Mouse (Mus musculus): ENCODE data around the gene Slc35c1.

The Slc35c1 gene

DNA sequence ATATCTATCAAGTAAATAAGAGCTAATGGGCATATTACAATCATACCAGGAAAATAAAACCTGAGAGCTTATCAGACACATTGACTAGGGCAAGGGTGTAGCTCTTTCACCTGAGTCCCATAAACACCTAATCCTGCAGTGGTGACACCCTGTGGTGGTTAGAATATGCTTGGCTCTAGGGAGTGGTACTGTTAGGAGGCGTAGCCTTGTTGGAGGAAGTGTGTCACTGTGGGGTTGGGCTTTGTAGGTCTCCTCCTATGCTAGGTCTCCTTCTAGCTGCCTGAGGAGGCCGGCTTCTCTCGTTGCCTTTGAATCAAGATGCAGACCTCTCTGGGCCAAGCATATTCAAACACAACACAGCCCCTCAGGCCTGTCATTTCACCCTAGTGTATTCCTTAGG is 14.6 kb upstream of the Slc35c1 start:
- DNase-seq, result no peak

DNA sequence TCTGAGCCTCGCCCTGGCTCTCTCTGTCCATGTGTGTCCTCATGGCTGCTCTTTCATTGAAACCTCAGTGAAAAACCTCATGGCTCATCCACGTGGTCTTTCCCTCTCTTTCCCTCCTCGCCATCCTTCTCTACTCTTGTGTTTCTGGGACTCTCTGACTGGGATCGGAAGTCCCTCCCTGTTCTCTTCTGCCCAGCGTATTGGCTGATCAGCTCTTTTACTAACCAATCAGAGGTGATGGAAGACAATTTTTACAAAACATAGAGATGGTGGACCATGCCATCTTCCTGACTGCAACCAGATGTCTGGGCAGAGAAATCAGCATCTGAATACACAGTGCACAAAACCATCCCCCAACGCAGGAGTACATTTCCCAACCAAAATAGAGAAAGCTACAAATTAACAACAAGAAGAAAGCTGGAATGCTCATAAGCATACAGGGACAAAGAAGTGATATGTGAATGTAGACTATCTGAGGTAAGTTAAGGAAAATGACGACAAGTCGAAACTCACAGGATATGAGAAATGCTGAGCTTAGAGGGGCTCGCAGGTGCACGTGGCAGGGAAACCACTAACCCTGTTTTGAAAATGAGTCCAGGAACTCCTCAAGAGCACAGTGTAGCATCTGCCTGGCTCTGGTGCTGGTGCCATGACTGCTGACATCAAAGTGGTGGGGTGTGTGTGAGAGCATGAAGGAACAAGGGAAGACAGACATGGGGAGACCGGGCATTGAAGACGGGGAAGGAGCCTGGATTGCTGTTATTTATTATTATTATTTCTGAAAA is 11.7 kb upstream of the Slc35c1 start:
- no peak for DNase-seq

DNA sequence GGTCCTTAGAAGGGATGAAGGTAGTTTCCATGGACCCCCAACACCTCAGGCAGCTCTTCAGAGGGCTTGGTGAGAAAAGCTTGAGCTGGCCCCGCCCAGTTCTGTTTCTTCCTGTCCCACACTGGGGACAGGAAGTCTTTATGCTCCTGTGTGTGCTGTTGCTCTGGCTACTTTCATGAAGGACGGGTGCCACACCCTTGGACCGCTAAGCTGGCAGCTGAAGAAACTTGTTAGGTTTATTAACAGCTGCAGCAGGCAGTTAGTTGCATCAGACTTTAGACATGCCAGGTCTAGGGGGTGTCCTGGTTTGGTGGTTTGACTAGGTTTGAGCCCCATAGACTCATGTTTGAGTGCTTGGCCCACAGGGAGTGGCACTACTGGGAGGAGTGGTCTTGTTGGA is 4.4 kb upstream of the Slc35c1 start:
- no peak for DNase-seq

DNA sequence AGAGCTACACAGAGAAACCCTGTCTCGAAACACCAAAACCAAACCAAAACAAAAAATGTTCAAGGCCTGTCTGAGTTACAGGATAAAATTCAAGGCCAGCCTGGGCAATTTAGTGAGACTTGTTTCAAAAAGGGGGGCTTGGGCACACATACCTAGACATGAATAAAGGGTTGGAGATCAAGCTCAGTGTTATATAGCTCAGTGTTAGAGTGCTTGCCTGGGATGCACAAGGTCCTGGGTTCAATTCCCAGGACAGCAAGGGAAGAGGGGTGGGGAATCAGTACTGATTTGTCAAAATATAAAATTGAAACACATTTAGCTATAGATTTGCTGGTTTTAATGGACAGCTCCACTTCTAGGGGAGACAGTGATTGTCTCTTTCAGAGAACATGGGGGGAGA is 877 bp upstream of the Slc35c1 start:
- no peak for DNase-seq

GRCm38 (mm10) chr2:92459141-92459920 is 1.0 kb downstream of the Slc35c1 start:
- DNase-seq, result peak; percentile 82 to 90

DNA sequence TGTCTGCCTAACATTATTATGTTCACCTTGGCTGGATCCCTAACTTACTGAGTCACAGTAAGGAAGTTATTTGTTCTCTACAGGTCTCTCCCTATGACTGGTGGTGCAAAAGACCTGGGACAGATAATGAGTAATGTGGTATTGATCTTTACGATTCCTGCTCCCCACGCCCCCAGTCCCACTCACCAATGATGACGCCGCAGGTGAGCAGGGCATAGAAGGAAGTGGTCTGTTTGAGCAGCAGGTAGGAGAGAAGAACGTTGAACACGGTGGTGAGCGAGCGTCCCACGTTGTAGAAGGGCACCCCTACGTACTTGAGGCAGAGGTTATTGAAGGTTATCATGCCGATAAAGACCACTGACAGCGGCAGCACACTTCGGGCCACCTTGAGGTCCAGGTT is 1.9 kb downstream of the Slc35c1 start:
- no peak for DNase-seq

- no peak for DNase-seq
Measured at GRCm38 (mm10) chr2:92456970-92457530, 3.3 kb downstream of the Slc35c1 start.

GRCm38 (mm10) chr2:92455704-92456103 is 4.6 kb downstream of the Slc35c1 start:
- DNase-seq, result no peak

DNA sequence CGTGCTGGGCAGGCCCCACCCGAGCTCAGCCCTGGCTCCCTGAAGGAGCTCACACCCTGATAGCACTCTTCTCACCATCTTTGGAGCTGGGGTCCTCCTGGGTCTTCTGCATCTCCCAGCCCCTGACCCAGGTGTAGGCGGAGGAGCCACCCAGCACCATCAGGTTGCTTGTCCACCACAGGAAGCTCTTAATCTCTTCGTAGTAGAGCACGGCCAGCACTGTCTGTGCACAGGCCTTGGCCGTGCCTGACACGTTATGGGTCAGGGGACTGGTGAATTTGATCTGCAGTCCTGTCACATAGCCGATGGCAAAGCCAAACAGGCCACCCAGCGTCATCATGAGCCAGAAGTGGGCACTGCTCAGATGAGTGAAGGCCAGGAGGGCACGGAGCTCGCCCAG is 6.2 kb downstream of the Slc35c1 start:
- no peak for DNase-seq

- no peak for DNase-seq
Measured at GRCm38 (mm10) chr2:92451126-92451525, 9.2 kb downstream of the Slc35c1 start.

DNA sequence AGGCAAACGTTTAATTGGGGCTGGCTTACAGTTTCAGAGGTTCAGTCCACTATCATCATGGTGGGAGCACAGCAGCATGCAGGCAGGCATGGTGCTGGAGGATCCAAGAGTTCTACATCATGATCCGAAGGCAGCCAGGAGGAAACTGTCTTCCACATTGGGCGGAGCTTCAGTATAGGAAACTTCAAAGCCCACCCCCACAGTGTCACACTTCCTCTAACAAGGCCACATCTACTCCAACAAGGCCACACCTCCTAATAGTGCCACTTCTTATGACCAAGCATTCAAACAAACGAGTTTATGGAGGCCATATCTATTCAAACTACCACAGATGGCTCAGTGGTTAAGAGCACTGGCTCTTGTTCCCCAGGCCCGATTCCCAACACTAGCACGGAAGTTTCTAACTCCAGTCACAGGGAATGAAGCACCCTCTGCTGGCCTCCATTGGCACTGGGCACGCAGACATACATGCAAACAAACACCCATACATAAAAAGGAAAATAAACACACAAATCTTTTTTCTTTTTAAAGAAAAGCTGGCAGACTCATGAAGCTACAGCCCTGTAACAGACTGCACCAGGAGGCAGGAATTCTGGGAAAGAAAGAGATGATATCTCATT is 13.1 kb downstream of the Slc35c1 start:
- no peak for DNase-seq

DNA sequence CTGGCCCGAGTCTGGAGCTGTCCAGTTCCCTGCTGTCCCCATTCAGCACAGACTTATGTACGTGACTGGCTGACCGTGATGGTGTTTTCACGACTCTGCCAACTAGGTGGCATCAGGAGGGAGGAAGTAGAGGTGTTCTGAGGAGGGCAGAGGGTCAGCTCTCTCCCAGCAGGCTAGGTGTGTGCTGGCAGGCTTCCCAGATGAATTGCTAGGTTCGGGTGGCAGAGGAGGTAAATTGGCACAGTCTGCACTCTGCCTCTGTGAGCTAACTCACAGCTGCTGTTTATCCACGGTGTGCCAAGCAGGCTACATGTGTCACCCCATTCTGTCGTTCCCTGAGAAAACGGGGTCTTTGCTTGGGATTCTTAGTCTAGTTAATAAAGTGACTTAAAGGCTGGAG is 13.7 kb downstream of the Slc35c1 start:
- DNase-seq, result peak; percentile 27 to 46

DNA sequence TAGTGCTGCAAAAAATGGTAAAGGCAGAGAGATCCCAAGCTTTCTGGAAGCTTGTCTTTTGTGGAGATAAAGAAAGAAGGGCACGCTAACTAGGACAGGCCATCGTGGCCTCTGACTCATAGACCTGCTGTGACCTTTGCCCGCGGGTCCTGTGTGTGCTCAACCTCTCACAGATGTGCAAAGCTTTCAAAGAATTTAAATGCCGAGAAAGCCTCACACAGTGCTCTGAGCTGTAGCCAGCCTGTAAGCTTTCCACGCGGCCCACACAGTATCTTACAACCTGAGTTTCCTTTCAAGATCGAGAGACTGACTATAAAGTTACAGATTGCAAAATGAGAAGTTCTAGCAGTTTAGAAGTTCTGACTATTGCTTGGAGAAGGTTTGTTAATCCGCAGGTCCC is 14.4 kb downstream of the Slc35c1 start:
- DNase-seq, result no peak

DNA sequence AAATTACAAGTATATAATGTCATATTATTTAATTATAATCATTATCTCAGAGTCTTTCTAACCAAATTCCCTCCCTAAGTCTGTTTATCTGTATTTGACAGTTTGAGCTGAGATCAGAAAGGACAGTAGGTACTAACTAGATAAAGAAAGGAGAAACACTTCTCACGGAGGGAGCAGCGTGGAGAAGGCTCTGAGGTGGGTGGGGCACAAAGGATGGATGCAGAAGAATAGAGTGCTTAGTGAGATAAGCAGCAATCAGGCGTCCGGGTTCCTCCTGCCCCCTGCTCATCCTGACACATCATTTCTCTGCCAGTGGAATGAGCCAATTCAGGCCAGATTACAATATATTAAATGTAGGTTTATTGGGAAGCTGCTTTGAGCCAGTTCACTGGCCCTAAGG is 16.0 kb downstream of the Slc35c1 start:
- DNase-seq, result no peak

DNA sequence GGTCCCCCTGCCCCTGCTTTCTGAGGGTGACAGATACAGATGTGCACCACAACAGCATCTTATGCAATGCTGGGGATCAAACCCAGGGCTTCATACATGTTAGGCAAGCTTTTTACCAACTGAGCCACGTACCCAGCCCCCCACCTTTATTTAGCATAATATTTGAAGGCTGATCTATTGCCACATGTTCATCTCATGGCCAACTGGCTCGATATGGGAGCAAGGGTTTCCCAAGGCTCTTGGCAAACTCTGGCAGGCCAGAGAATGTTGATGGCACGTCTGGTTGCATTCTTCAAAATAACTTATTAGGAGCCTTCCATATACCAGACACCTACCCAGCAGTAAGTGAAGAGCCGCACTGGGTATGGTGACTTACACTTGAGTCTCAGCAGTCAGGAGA is 17.0 kb downstream of the Slc35c1 start:
- no peak for DNase-seq

DNA sequence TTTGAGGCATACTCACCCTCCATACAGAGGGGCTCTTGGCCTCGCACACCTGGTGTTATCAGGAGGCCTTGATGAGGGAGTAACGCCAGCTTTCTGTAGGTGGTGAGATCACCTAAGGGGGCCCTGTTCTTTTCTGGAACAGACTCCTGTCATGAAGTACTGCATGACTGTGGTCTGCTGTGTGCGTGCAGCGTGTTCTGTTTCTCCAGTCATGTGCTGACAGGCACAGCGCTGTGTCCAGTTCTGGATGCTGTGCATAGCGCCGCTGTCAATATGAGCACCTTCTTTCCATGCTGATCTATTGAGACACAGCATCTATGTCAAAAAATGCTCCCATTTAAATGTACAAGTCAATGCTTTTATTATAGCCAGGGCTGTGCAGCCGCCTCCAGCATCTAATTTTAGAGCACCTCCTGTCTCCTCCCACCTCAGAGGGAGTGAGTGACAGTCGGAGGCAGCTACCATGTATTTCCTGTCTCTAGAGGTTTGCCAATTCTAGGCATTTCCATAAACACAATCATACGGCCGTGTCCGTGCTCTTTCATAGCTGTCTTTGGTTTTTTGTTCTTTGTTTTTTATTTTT is 17.8 kb downstream of the Slc35c1 start:
- DNase-seq, result no peak

- DNase-seq, result no peak
Measured at GRCm38 (mm10) chr2:92440432-92440831, 19.9 kb downstream of the Slc35c1 start.

DNA sequence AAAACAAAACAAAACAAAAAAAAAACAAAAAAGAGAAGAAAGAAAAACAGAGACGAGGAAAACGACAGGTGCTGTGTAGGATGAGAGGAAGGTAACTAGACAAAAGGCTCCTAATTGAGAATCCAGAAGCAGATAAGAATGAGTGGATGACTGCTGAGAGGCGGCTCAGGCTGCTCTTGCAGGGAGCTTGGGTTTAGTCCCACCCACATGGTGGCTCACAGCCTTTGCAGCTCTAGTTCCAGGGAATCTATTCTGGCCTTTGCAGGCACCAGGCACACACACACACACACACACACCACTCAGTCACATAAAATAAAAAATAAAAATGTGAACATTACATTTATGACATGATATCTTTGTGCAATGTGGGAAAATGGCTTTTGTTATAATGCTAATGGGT is 21.8 kb downstream of the Slc35c1 start:
- no peak for DNase-seq

DNA sequence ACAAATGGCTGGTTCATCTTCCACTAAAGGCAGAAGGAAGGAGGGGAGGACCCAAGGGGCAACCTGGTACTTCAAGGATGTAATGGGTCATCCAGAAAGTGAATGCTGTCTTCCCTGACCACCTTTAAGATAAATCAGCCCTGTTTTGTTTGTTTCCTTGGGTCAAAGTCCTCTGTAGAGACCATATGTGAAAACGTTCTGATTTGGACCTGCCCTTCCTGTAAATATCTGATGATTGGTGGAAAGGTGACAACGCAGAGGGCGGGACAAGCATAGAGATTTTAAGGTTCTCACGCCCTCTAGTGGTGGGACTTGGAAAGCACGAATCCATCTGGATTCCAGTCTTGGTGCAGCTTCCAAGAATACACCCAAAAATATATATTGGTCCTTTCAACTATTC is 22.5 kb downstream of the Slc35c1 start:
- peak; percentile 85 to 88 for DNase-seq

DNA sequence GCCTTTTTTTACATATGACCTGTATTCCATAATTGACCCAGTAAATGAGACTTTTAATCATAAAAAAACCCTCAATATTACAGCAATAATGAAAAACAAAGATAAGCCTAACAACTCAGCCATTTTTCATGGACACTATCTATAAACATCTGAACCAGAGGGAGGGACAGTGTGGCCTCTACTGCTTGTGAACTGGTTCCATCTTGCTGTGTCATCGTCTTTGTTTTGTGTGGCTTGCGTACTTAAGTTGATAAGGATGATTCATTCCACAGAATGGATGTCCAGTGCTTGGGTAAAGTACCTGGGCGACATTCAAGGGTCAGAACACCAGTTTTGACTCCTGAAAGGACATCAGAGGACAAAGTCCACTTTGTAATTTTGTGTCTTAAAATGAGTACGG is 23.0 kb downstream of the Slc35c1 start:
- DNase-seq, result no peak

DNA sequence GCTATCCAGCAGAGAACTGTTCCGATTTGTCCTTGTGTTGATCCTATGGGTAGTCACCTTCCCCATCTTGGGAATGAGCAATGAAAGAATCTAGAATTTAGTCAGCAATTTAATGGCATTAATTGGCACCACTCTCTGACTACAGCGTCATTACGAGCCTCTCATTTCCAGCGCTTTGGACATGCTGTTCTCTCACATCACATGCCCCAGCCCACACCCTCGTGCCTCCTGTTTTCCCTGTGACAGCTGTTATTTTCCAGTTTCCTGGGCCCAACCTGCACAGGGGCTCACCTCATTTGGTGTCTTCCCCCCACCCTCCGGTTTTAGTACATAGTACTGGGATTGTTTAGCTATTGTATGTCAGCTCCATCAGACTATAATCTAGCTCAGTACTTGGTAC is 25.3 kb downstream of the Slc35c1 start:
- no peak for DNase-seq

DNA sequence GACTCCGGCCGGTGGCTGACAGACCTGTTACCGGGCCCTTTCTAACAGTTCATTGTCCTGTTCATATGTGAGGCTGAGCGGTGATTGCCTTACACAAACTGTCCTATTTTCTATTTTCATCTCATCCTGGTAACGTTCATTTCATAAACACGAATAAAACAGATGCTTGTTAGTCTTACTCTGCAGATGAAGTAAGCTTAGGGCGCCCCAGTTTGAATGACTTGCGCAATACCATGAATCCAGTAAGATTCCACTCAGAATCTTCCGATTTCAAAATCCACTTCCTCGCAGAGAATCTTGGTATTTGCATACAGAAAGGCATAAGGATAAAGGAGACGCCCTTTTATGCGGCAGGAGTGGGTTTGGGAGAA is 26.0 kb downstream of the Slc35c1 start:
- DNase-seq, result no peak

Measured in kidney, postnatal 4 days (tissue).